Mouse (Mus musculus) thymus, postnatal 14 days (tissue): ENCODE measurements around the gene Trp53tg5.

ENCODE experiments used
- DNase-seq: peaks from one replicate; pipeline ENCODE4 v3.0.0; 2021

Trp53tg5 gene

GRCm38 (mm10) chr2:164448140-164448539 lies 25.4 kb downstream of the Trp53tg5 start:
- DNase-seq = no peak

- no peak for DNase-seq
Measured at GRCm38 (mm10) chr2:164446086-164446469, 27.4 kb downstream of the Trp53tg5 start.

- DNase-seq = no peak
Measured at GRCm38 (mm10) chr2:164445399-164446085, 28.0 kb downstream of the Trp53tg5 start.

- DNase-seq = no peak
Measured at GRCm38 (mm10) chr2:164444701-164445100, 28.8 kb downstream of the Trp53tg5 start.

- no peak for DNase-seq
Measured at GRCm38 (mm10) chr2:164443460-164444000, 30.0 kb downstream of the Trp53tg5 start, which contains the start of gene Sdc4. Sdc4 (minus strand) TSS chr2:164443887.

GRCm38 (mm10) chr2:164443051-164443437 lies 30.5 kb downstream of the Trp53tg5 start:
- DNase-seq = peak; percentile 68

- peak; percentile 20 for DNase-seq
Measured at GRCm38 (mm10) chr2:164442315-164443050, 31.0 kb downstream of the Trp53tg5 start.

GRCm38 (mm10) chr2:164441731-164442130 lies 31.8 kb downstream of the Trp53tg5 start:
- DNase-seq = no peak

- peak; percentile 72 for DNase-seq
Measured at GRCm38 (mm10) chr2:164441155-164441554, 32.4 kb downstream of the Trp53tg5 start.

GRCm38 (mm10) chr2:164440314-164440713 lies 33.2 kb downstream of the Trp53tg5 start:
- no peak for DNase-seq

- no peak for DNase-seq
Measured at GRCm38 (mm10) chr2:164439001-164439421, 34.5 kb downstream of the Trp53tg5 start.

- no peak for DNase-seq
Measured at GRCm38 (mm10) chr2:164438257-164438656, 35.3 kb downstream of the Trp53tg5 start.

- DNase-seq = no peak
Measured at GRCm38 (mm10) chr2:164437710-164438109, 35.8 kb downstream of the Trp53tg5 start.

GRCm38 (mm10) chr2:164436961-164437360 lies 36.6 kb downstream of the Trp53tg5 start:
- DNase-seq = no peak

- no peak for DNase-seq
Measured at GRCm38 (mm10) chr2:164436215-164436913, 37.2 kb downstream of the Trp53tg5 start.

GRCm38 (mm10) chr2:164435216-164436090 lies 38.1 kb downstream of the Trp53tg5 start:
- DNase-seq = no peak

GRCm38 (mm10) chr2:164434681-164435080 lies 38.8 kb downstream of the Trp53tg5 start:
- no peak for DNase-seq

GRCm38 (mm10) chr2:164433278-164433895 lies 40.1 kb downstream of the Trp53tg5 start:
- no peak for DNase-seq

- DNase-seq = no peak
Measured at GRCm38 (mm10) chr2:164432541-164433191, 40.9 kb downstream of the Trp53tg5 start.

GRCm38 (mm10) chr2:164431676-164432465 lies 41.7 kb downstream of the Trp53tg5 start:
- DNase-seq = no peak
